Mouse (Mus musculus): ENCODE measurements at regions not wholly inside any gene's neighbourhood (a gene's known extent, or its start where the extent isn't known, plus 50 kb on each side); places are given as distances from the start of the nearest gene placed in this dataset.

DNA sequence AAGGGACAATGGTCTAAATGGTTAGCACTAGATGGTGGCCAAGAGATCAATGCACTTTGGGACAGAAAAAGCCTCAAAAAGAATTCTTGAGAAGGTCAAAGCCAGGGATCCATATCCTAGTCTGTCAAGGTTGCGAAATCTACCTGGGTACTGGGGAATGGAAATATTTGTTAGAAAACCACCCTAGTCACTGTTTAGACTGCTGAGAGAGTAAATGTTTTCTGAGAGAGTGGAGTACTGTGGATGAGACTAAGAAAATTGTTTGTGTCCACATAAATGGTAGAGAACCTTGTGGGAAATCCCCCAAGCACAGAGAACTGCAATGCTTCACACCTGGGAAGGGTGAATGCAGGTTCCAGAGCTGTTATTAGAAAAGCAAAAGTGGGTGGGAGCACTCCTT is 239.5 kb upstream of the Rarb start:
- H3K9ac ChIP-seq (ENCODE audit: low read depth, low read length, severe bottlenecking), result no peak overlapping the region
- ATAC-seq (ENCODE audit: low FRiP score, low read depth) (no peak), DNase-seq (ENCODE audit: low spot score) (no peak)
- no peaks in the 10 kb centered on the region for H3K27me3 ChIP-seq (ENCODE audit: control insufficient read depth, insufficient read depth, low read length)
- no peaks in the 10 kb centered on the region for H3K36me3 ChIP-seq (ENCODE audit: control insufficient read depth, insufficient read depth, low read length)
- no peak overlapping the region for H3K4me2 ChIP-seq (replicated peaks; ENCODE audit: low read depth, low read length, severe bottlenecking)
- no peaks in the 10 kb centered on the region for H3K9me3 ChIP-seq (ENCODE audit: control insufficient read depth, low read length)
- H3K27ac ChIP-seq (replicated peaks; ENCODE audit: low read depth, low read length), result no peak overlapping the region
- H3K4me3 ChIP-seq (replicated peaks; ENCODE audit: low read length), result no peak overlapping the region
- H3K4me1 ChIP-seq (ENCODE audit: control insufficient read depth, insufficient read depth, low read length), result no peaks in the 10 kb centered on the region
- 94% methylated on average over 1 of the region's 1 CpGs for WGBS
- TF ChIP-seq POLR2A (IDR thresholded peaks at IDR 0.05; ENCODE audit: borderline replicate concordance, extremely low read depth, insufficient read depth, insufficient read length), result no peak

- Histone ChIP-seq H3K9ac (ENCODE audit: low read depth, low read length, severe bottlenecking) (no peak overlapping the region), H3K27me3 (ENCODE audit: control insufficient read depth, insufficient read depth, low read length) (no peaks in the 10 kb centered on the region), H3K36me3 (ENCODE audit: control insufficient read depth, insufficient read depth, low read length) (no peaks in the 10 kb centered on the region), H3K4me3 (replicated peaks; ENCODE audit: low read length) (no peak overlapping the region), H3K4me1 (ENCODE audit: control insufficient read depth, insufficient read depth, low read length) (no peaks in the 10 kb centered on the region), H3K27ac (replicated peaks; ENCODE audit: low read depth, low read length) (no peak overlapping the region), H3K9me3 (ENCODE audit: control insufficient read depth, low read length) (no peaks in the 10 kb centered on the region), H3K4me2 (replicated peaks; ENCODE audit: low read depth, low read length, severe bottlenecking) (no peak overlapping the region)
- DNase-seq (ENCODE audit: low spot score), result no peak
- no peak for TF ChIP-seq POLR2A (IDR thresholded peaks at IDR 0.05; ENCODE audit: borderline replicate concordance, extremely low read depth, insufficient read depth, insufficient read length)
- WGBS, result 86% methylated on average over 3 of the region's 3 CpGs
- ATAC-seq (ENCODE audit: low FRiP score, low read depth), result no peak
Measured at GRCm38 (mm10) chr14:17057355-17057754, 238.4 kb upstream of the Rarb start.

- Histone ChIP-seq H3K27me3 (ENCODE audit: control insufficient read depth, insufficient read depth, low read length) (no peaks in the 10 kb centered on the region), H3K9ac (ENCODE audit: low read depth, low read length, severe bottlenecking) (no peak overlapping the region), H3K36me3 (ENCODE audit: control insufficient read depth, insufficient read depth, low read length) (no peaks in the 10 kb centered on the region), H3K4me3 (replicated peaks; ENCODE audit: low read length) (no peak overlapping the region), H3K4me1 (ENCODE audit: control insufficient read depth, insufficient read depth, low read length) (no peaks in the 10 kb centered on the region), H3K27ac (replicated peaks; ENCODE audit: low read depth, low read length) (no peak overlapping the region), H3K4me2 (replicated peaks; ENCODE audit: low read depth, low read length, severe bottlenecking) (no peak overlapping the region), H3K9me3 (ENCODE audit: control insufficient read depth, low read length) (no peaks in the 10 kb centered on the region)
- no peak for DNase-seq (ENCODE audit: low spot score)
- no peak for TF ChIP-seq POLR2A (IDR thresholded peaks at IDR 0.05; ENCODE audit: borderline replicate concordance, extremely low read depth, insufficient read depth, insufficient read length)
- WGBS, result 67% methylated on average over 1 of the region's 1 CpGs
- ATAC-seq (ENCODE audit: low FRiP score, low read depth), result no peak
Measured at GRCm38 (mm10) chr14:17055741-17056140, 236.8 kb upstream of the Rarb start.

GRCm38 (mm10) chr14:17054381-17054780 is 235.4 kb upstream of the Rarb start:
- 76% methylated on average over 3 of the region's 3 CpGs for WGBS
- TF ChIP-seq POLR2A (IDR thresholded peaks at IDR 0.05; ENCODE audit: borderline replicate concordance, extremely low read depth, insufficient read depth, insufficient read length), result no peak
- no peaks in the 10 kb centered on the region for H3K36me3 ChIP-seq (ENCODE audit: control insufficient read depth, insufficient read depth, low read length)
- no peak overlapping the region for H3K4me2 ChIP-seq (replicated peaks; ENCODE audit: low read depth, low read length, severe bottlenecking)
- no peaks in the 10 kb centered on the region for H3K9me3 ChIP-seq (ENCODE audit: control insufficient read depth, low read length)
- no peak overlapping the region for H3K9ac ChIP-seq (ENCODE audit: low read depth, low read length, severe bottlenecking)
- H3K27me3 ChIP-seq (ENCODE audit: control insufficient read depth, insufficient read depth, low read length), result no peaks in the 10 kb centered on the region
- H3K4me3 ChIP-seq (replicated peaks; ENCODE audit: low read length), result no peak overlapping the region
- no peak for DNase-seq (ENCODE audit: low spot score)
- H3K27ac ChIP-seq (replicated peaks; ENCODE audit: low read depth, low read length), result no peak overlapping the region
- ATAC-seq (ENCODE audit: low FRiP score, low read depth), result no peak
- H3K4me1 ChIP-seq (ENCODE audit: control insufficient read depth, insufficient read depth, low read length), result no peaks in the 10 kb centered on the region

- H3K9me3 ChIP-seq (ENCODE audit: control insufficient read depth, low read length), result no peaks in the 10 kb centered on the region
- 92% methylated on average over 2 of the region's 2 CpGs for WGBS
Measured at GRCm38 (mm10) chr14:17046808-17047207, 227.9 kb upstream of the Rarb start.

More at GRCm38 (mm10) chr14:17046808-17047207, 227.9 kb upstream of the Rarb start:
- Histone ChIP-seq H3K36me3 (ENCODE audit: control insufficient read depth, insufficient read depth, low read length) (no peaks in the 10 kb centered on the region), H3K4me2 (replicated peaks; ENCODE audit: low read depth, low read length, severe bottlenecking) (no peak overlapping the region), H3K4me3 (replicated peaks; ENCODE audit: low read length) (no peak overlapping the region), H3K27me3 (ENCODE audit: control insufficient read depth, insufficient read depth, low read length) (no peaks in the 10 kb centered on the region), H3K4me1 (ENCODE audit: control insufficient read depth, insufficient read depth, low read length) (no peaks in the 10 kb centered on the region), H3K9ac (ENCODE audit: low read depth, low read length, severe bottlenecking) (no peak overlapping the region), H3K27ac (replicated peaks; ENCODE audit: low read depth, low read length) (no peak overlapping the region)
- TF ChIP-seq POLR2A (IDR thresholded peaks at IDR 0.05; ENCODE audit: borderline replicate concordance, extremely low read depth, insufficient read depth, insufficient read length), result no peak
- ATAC-seq (ENCODE audit: low FRiP score, low read depth) (no peak), DNase-seq (ENCODE audit: low spot score) (no peak)
